Mouse (Mus musculus): Measurements from ENCODE around the gene Slc44a2.

The Slc44a2 gene

GRCm38 (mm10) chr9:21333523-21333922, 13.0 kb downstream of the Slc44a2 start:
- no peak for DNase-seq (ENCODE audit: low spot score in 2 of 2)

GRCm38 (mm10) chr9:21334747-21335146, 14.2 kb downstream of the Slc44a2 start:
- no peak for DNase-seq (ENCODE audit: low spot score in 2 of 2)

- no peak for DNase-seq (ENCODE audit: low spot score in 2 of 2)
Measured at GRCm38 (mm10) chr9:21335391-21335790, 14.9 kb downstream of the Slc44a2 start.

- DNase-seq (ENCODE audit: low spot score in 2 of 2), result no peak
Measured at GRCm38 (mm10) chr9:21336491-21336890, 16.0 kb downstream of the Slc44a2 start.

- peak; percentile 68 to 72 for DNase-seq (ENCODE audit: low spot score in 2 of 2)
Measured at GRCm38 (mm10) chr9:21337652-21338051, 17.2 kb downstream of the Slc44a2 start.

DNA sequence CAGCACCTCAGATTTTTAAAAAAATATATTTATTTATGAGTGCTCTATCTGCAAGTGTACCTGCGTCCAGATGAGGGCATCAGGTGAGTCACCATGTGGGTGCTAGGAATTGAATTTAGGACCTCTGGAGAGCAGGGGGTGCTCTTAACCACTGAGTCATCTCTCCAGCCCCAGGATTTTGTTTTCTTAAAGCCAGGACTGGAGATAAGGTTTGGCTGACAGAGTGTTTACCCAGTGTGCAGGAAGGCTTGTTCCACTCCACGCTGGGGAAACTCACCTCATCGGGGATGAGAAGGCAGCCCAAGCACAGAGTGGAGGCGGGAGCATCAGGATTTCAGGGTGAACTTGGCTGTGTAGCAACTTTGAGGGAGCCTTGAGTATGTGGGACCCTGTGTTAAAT, 19.9 kb downstream of the Slc44a2 start:
- DNase-seq (ENCODE audit: low spot score in 2 of 2), result no peak

DNA sequence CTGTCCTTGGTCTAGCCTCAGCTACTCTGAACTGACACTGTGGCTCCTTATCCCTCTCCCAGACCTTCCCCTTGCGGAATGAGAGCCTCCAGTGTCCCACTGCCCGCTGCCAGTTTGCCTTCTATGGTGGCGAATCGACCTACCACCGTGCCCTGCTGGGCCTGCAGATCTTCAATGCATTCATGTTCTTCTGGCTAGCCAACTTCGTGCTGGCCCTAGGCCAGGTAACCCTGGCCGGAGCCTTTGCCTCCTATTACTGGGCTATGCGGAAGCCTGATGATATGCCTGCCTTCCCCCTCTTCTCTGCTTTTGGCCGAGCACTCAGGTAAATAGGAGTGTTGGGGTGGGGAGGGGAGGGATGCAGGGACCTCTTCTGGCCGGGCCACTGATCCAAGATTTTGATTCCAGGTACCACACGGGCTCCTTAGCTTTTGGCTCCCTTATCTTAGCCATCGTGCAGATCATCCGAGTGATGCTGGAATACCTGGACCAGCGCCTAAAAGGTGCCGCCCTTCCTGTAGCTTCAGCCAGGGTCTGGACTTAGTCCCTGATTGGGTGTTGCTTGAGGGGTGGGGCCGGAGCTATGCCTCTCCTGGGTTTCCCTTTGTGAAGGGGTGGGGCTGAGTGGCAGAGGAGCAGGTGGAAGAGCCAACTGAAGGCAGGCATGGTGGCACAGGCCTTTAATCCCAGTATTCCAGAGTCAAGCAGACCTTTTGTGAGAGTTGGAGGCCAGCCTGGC, 26.3 kb downstream of the Slc44a2 start:
- no peak for DNase-seq (ENCODE audit: low spot score in 2 of 2)

- no peak for DNase-seq (ENCODE audit: low spot score in 2 of 2)
Measured at GRCm38 (mm10) chr9:21348152-21348551, 27.7 kb downstream of the Slc44a2 start.

DNA sequence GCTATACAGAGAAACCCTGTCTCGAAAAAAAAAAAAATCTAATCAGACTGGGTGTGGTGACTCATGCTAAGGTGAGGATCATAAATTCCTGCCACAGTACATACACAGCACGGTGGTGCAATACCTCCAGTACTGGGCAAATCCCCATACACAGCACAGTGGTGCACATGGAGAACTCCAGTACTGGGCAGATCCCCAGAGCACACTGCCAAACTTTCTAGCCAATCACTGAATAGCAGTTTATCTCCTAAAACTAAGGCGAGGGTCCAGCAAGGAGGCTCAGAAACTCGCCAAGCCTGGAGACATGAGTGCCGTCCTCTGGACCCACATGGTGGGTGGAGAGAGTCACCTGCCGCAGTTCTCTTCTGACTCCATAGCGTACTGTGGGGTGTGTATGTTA, 30.7 kb downstream of the Slc44a2 start:
- no peak for DNase-seq (ENCODE audit: low spot score in 2 of 2)

- DNase-seq (ENCODE audit: low spot score in 2 of 2), result no peak
Measured at GRCm38 (mm10) chr9:21351702-21352377, 31.3 kb downstream of the Slc44a2 start.

DNA sequence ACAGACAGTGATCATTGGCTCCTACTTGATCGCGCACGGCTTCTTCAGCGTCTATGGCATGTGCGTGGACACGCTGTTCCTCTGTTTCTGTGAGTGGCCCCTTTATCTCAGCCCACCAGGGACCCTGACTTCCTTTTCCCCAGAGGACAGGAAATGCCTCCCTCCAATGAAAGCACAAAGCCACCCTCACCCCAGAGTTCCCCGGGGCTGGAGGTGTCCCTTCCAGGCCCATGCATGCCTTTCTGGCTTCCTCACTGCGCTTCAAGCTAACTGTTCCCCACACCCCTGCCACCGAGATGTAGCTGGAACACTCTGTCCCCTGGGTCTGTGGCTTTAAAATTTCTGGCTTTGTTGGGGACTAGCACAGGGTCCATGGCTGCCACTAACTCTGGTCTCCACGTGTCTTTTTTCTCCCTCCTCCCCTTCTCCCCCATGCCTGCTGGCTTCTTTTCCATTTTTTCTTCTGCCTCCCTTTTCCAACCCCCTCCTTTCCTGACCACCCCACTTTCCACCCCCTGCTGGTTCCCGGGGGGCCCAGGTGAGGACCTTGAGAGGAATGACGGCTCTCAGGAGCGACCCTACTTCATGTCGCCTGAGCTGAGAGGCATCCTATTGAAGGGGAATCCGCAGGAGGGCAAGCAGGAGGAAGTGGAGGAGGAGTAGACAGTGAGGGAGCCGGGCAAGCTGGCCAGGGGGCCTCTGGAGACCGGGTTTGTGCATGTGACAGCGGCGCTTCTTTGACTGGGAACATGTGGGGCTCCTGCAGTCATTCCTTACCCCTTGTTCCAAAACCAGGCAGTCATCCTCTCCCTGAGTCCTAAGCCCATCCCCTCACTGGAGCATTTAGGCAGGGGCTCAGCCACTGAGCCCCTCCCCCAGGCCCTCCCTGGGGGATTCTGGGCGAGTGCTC, 32.2 kb downstream of the Slc44a2 start:
- no peak for DNase-seq (ENCODE audit: low spot score in 2 of 2)

DNA sequence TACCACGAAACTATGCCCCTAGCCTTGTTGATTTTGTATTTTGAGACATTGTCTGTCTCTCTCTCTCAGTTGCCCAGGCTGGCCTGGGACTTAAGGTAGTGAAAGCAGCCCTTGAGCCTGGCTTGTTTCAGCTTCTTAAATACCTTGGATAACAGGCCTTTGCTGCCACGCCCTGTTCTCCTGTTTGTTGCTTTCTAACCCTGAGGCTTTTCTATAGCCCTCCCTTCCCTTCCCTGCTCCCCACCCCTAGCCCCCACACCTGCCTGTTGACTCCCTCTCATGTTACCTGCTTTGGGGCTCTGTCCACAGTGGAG, 32.8 kb downstream of the Slc44a2 start:
- no peak for DNase-seq (ENCODE audit: low spot score in 2 of 2)

- no peak for DNase-seq (ENCODE audit: low spot score in 2 of 2)
Measured at GRCm38 (mm10) chr9:21354796-21355195, 34.3 kb downstream of the Slc44a2 start.

DNA sequence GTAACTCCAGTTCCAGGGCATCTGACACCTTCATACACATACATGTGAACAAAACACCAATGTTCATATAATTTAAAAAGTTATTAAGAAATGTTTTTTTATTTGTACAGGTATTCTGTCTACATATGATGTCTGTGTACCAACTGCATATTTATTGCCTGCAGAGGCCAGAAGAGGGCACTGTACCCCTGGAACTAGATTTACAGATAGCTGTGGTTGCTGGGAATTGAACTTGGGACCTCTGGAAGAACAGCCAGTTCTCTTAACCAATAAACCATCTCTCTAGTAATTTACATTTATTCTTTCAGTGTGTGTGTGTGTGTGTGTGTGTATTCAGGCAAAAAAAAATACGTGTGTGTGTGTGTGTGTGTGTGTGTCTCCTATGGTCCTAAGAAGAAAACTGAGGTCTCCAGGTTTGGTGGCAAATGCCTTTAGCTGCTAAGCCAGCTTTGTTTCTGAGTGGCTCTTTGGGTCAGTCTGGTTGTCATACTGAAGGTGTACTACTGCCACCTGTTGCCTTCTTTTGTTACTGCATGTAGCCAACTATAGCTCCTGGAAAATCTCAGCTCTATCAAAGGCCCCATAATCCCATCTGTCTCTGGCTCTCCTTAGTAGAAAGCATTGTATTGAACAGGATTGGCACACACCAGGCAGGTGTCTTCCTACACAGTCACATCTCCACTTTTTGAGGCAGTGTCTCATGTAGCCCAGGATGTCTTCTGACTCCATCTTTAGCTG, 36.7 kb downstream of the Slc44a2 start:
- no peak for DNase-seq (ENCODE audit: low spot score in 2 of 2)

DNA sequence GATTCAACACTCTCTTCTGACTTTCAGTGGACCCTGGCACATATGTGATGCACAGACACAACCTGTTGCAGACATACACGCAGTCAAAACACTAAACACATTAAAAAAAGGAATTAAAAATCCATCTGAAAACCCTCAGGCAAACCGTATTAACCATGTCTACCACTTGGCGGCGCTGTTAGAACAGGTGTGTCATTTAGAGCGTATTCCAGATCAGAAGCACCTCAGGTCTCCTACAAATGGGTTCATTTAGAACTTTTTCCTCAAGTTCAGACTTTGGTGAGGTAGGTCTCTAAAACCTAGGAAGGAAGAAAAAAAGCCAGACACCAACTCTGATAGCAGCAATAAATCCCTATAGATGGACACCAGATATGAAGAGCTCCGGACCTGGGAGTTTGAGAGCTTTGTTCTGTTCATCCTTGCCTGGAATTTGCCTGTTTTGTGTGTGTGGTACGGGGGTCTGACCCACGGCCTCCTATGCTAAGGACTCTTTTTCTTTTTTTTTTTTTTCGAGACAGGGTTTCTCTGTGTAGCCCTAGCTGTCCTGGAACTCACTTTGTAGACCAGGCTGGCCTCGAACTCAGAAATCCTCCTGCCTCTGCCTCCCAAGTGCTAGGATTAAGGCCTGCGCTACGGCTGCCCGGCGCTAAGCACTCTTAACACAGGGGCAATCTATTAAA, 46.2 kb downstream of the Slc44a2 start:
- peak in 1 of 2 experiments; percentile 67 for DNase-seq (ENCODE audit: low spot score in 2 of 2)

DNA sequence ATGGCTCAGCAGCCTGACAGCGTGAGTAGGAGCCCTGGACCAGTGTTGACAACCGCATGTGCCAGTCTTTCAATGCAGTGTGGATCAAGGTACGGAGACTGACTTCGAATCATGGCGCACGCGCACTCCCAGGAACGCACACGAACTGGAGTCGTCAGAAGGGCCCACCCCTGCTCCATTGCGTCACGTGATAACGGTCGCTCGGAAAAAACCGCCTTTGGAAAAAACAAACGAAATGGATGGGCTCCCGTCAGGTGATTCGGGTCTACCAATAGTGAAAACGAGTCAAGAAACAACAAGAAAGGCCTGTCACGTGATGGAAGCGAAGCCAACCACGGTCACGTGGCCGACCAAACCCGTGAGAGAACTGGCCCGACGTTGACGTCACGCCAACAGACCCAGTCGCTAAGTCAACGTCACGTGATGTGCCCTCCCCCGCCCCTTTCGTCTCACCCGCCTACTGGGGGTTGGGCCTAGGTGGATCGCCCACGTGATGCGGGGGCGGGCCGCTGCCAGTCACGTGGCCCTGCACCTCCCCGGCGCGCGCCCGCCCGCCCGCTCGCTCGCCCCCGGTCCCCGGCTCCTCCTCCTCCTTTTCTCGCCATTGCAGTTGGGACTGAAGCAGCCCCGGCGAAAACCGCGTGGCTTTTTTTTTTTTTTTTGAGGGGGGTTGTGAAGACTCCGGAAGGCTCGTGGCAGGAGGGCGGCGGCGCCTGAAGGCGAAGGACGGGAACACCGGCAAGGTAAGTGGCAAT, 47.0 kb downstream of the Slc44a2 start, which contains the start of gene Ilf3:
Ilf3 (plus strand) TSS at position 515 of the 755 bp plus-strand sequence.
- peak; percentile 100 for DNase-seq (ENCODE audit: low spot score in 2 of 2)

DNA sequence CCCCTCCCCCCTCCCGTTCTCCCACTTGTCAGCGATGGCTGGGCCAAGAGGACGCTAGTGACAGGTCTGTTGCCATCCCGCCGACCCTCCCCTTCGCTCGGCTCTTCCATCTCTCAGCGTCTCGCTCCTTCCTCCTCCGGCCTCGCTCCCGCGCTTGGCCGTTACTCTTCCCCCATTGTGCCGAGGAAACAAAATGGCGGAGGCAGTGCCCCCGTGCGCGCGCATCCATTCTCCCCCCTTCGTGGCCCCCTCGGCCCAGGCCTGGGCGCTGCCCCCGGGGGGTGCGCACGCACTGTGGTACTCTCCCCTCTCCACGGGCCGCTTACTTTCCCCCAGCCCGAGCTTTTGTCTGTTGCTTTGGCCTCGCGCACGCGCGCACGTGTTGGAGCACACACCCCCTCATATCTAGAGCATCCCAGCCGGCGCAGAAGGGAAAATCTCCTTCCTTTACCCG, 47.7 kb downstream of the Slc44a2 start:
- DNase-seq (ENCODE audit: low spot score in 2 of 2), result peak; percentile 75 to 83

DNA sequence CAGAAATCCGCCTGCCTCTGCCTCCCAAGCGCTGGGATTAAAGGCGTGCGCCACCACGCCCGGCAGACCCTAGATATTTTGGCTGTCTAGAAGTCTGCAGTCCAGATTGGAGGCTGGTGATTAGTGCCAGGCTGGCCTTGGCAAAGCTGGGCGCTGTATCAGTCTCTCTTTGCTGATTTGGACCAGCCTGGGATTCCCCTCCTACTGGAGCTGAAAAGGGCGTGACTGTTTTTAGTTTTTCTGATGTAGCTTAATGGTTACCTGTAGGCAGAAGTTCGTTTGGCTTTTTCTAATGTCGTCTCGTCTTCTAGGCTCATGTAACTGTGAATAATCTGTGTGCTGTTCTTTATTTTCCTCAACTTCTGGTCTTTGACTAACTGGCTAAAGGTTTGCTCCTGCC, 48.6 kb downstream of the Slc44a2 start:
- no peak for DNase-seq (ENCODE audit: low spot score in 2 of 2)

DNA sequence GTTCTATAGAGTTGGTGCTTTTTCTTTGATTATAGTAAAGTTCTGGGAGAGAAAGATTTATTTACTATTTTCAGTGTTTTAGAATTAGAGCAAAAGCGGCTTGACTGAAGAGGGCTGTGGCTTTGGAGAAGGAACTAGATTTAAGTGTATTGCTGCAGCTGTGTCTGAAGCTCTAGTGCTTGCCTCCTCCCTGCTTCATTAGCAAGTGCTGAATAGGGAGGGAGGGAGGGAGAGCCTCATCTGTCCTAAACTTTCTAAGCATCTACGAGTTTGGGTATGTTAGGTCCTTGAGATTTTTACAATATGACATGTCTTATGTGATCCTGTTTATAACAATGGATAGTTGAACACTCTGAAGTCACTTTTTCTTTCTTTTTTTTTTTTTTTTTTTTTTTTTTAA, 50.4 kb downstream of the Slc44a2 start:
- no peak for DNase-seq (ENCODE audit: low spot score in 2 of 2)

- no peak for DNase-seq (ENCODE audit: low spot score in 2 of 2)
Measured at GRCm38 (mm10) chr9:21372508-21372907, 52.0 kb downstream of the Slc44a2 start.

Measured in urinary bladder, postnatal 4 days (tissue).